ENCODE assay signal across 24 mouse cellular contexts in the genomic region with DNA sequence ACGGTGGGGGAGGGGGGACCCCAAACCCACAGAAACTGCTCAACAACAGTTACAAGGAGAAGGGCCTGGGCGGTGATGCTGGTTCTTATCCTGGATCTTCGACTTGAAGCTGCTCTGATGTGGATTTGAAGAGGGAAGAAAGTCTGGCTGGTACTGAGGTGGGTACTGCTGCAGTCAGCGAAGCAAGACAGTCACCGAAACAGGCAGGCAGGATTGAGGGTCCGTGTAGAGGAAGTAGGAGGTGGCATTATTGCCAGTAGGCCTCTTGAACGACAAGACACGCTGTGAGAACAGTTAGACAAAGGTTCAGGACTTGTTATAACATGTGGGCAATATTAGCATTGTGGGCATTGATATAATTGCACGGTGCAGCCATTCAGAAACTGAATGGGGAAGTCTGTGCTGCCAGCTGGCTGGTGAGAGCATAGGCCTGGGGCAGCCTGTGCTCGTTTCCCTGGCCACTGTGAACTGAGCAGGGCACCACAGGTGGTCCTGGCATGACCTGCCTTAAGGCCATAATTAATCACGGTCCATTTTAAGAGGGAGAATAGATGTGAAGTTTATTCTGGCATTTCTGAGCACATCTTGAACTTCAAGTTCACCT. TPM values are rescaled to one million over a fixed set of nuclear protein-coding genes. Genes with fewer than 3 reads are reported as not detected.
DNase-seq lines count a peak whose midpoint lies in the region; ATAC-seq lines count a peak whose summit lies in the region.
"Had no signal": no experiment of that assay in that cellular context is flagged by ENCODE, and none has a peak within 500 bp of the region (broad histone marks: within the 10 kb centered on the region; RNA-seq: fewer than 3 reads in every experiment).

No protein-coding gene starts in this region.

- ATAC-seq in neural tube, embryonic 12.5 days (ENCODE audit: low FRiP score, low read depth), result 0 out of 2 replicates have a peak, but pooled peaks have one; percentile 33
- ATAC-seq in neural tube, embryonic 15.5 days (ENCODE audit: low FRiP score), result no peak
- ATAC-seq in forebrain, embryonic 15.5 days (replicated peaks), result peak; percentile 51; the same call in 1 of the 2 replicates
- ATAC-seq: intestine, embryonic 15.5 days; liver, embryonic 12.5 days had no signal

- H3K36me3 ChIP-seq in neural tube, embryonic 12.5 days, result no peaks in the 10 kb centered on the region
- no peaks in the 10 kb centered on the region for H3K36me3 ChIP-seq in neural tube, embryonic 15.5 days
- no peaks in the 10 kb centered on the region for H3K36me3 ChIP-seq in forebrain, embryonic 15.5 days
- H3K36me3 ChIP-seq: G1E; hindbrain, embryonic 13.5 days; intestine, embryonic 15.5 days; liver, embryonic 12.5 days; midbrain, embryonic 12.5 days; neural tube, embryonic 13.5 days had no signal

- no peak overlapping the region for H3K4me3 ChIP-seq in neural tube, embryonic 12.5 days
- no peak overlapping the region for H3K4me3 ChIP-seq in neural tube, embryonic 15.5 days (replicated peaks)
- H3K4me3 ChIP-seq in forebrain, embryonic 15.5 days, result no peak overlapping the region
- H3K4me3 ChIP-seq: hindbrain, embryonic 13.5 days; intestine, embryonic 15.5 days; liver, embryonic 12.5 days; midbrain, embryonic 12.5 days; neural tube, embryonic 13.5 days had no signal

- no peak overlapping the region for H3K4me2 ChIP-seq in neural tube, embryonic 12.5 days (replicated peaks)
- H3K4me2 ChIP-seq in neural tube, embryonic 15.5 days, result no peak overlapping the region
- no peak overlapping the region for H3K4me2 ChIP-seq in forebrain, embryonic 15.5 days (replicated peaks)
- H3K4me2 ChIP-seq: hindbrain, embryonic 13.5 days; intestine, embryonic 15.5 days; liver, embryonic 12.5 days; lung, embryonic 14.5 days; midbrain, embryonic 12.5 days; neural tube, embryonic 13.5 days had no signal

- H3K27ac ChIP-seq in neural tube, embryonic 12.5 days, result no peak overlapping the region
- H3K27ac ChIP-seq in neural tube, embryonic 15.5 days (replicated peaks), result no peak overlapping the region
- no peak overlapping the region for H3K27ac ChIP-seq in forebrain, embryonic 15.5 days (replicated peaks)
- H3K27ac ChIP-seq: hindbrain, embryonic 13.5 days; intestine, embryonic 15.5 days; liver, embryonic 12.5 days; midbrain, embryonic 12.5 days; neural tube, embryonic 13.5 days had no signal

- no peak overlapping the region for H3K9ac ChIP-seq in neural tube, embryonic 12.5 days
- H3K9ac ChIP-seq in neural tube, embryonic 15.5 days (replicated peaks), result no peak overlapping the region
- no peak overlapping the region for H3K9ac ChIP-seq in forebrain, embryonic 15.5 days (replicated peaks)
- H3K9ac ChIP-seq: hindbrain, embryonic 13.5 days; intestine, embryonic 15.5 days; liver, embryonic 12.5 days; lung, embryonic 14.5 days; midbrain, embryonic 12.5 days; neural tube, embryonic 13.5 days had no signal

- WGBS in neural tube, embryonic 12.5 days, result 64% methylated on average over 11 of the region's 11 CpGs
- WGBS in neural tube, embryonic 15.5 days, result 63% methylated on average over 11 of the region's 11 CpGs
- 54% methylated on average over 11 of the region's 11 CpGs for WGBS in forebrain, embryonic 15.5 days

- intact Hi-C loops in heart, postnatal 14 days (cut with DNase I), result no loop called here

- H3K27me3 ChIP-seq in neural tube, embryonic 12.5 days (replicated peaks), result no peaks in the 10 kb centered on the region
- no peaks in the 10 kb centered on the region for H3K27me3 ChIP-seq in neural tube, embryonic 15.5 days (replicated peaks)
- H3K27me3 ChIP-seq in forebrain, embryonic 15.5 days, result no peaks in the 10 kb centered on the region
- H3K27me3 ChIP-seq: hindbrain, embryonic 13.5 days; intestine, embryonic 15.5 days; liver, embryonic 12.5 days; midbrain, embryonic 12.5 days; neural tube, embryonic 13.5 days had no signal

- peak; percentile 51 to 58 for DNase-seq in cerebellum, postnatal 10 days
- no peak for DNase-seq in cerebellum, postnatal 36 days
- peak; percentile 66 for DNase-seq in retina, postnatal 1 day
- no peak for DNase-seq in heart, postnatal 14 days
- DNase-seq in lung, postnatal 4 days, result no peak
- DNase-seq: adrenal gland, postnatal 36 days; cerebellum, adult 8-10 months; embryo, embryonic 11 days; gastrocnemius, postnatal 10 days; kidney, adult 9 months; kidney, postnatal 25 days; lung, embryonic 14.5 days had no signal

- H3K4me1 ChIP-seq in neural tube, embryonic 12.5 days, result no peaks in the 10 kb centered on the region
- no peaks in the 10 kb centered on the region for H3K4me1 ChIP-seq in neural tube, embryonic 15.5 days
- H3K4me1 ChIP-seq in forebrain, embryonic 15.5 days, result no peaks in the 10 kb centered on the region
- H3K4me1 ChIP-seq: hindbrain, embryonic 13.5 days; midbrain, embryonic 12.5 days; neural tube, embryonic 13.5 days had no signal

- no peaks in the 10 kb centered on the region for H3K9me3 ChIP-seq in neural tube, embryonic 12.5 days
- no peaks in the 10 kb centered on the region for H3K9me3 ChIP-seq in neural tube, embryonic 15.5 days (replicated peaks)
- no peaks in the 10 kb centered on the region for H3K9me3 ChIP-seq in forebrain, embryonic 15.5 days
- H3K9me3 ChIP-seq: hindbrain, embryonic 13.5 days; intestine, embryonic 15.5 days; liver, embryonic 12.5 days; midbrain, embryonic 12.5 days; neural tube, embryonic 13.5 days had no signal

RNA-seq across cellular contexts. Expression of a gene that starts 4.3 kb away (rescaled TPM):
- not detected in 2 replicates for polyA plus RNA-seq in neural tube, embryonic 12.5 days (2016; fragmentation: Nextera tagmentation; extraction: Ambion mirVana)
- 3.5 and 4.8 TPM in 2 replicates for polyA plus RNA-seq in neural tube, embryonic 15.5 days (2015; fragmentation: Nextera tagmentation; extraction: Ambion mirVana)
- 3.6 and 4.8 TPM in 2 replicates for polyA plus RNA-seq in forebrain, embryonic 15.5 days (2015; fragmentation: Nextera tagmentation; extraction: Ambion mirVana)
- not detected for total RNA-seq in heart, postnatal 14 days (2021)
- total RNA-seq: adrenal gland, postnatal 36 days; gastrocnemius, postnatal 10 days had no signal
- polyA plus RNA-seq: G1E; limb, embryonic 11.5 days; midbrain, embryonic 12.5 days had no signal

RNA-seq across cellular contexts. Expression of a gene that starts 37.6 kb away (rescaled TPM):
- polyA plus RNA-seq in neural tube, embryonic 12.5 days (2016; fragmentation: Nextera tagmentation; extraction: Ambion mirVana), result not detected in 2 replicates
- 0.70 TPM in 1 of 2 replicates, not detected in the other for polyA plus RNA-seq in neural tube, embryonic 15.5 days (2015; fragmentation: Nextera tagmentation; extraction: Ambion mirVana)
- polyA plus RNA-seq in forebrain, embryonic 15.5 days (2015; fragmentation: Nextera tagmentation; extraction: Ambion mirVana), result not detected in 2 replicates
- not detected for total RNA-seq in heart, postnatal 14 days (2021)
- total RNA-seq: adrenal gland, postnatal 36 days; gastrocnemius, postnatal 10 days; left cerebral cortex, adult 18-20 months had no signal
- polyA plus RNA-seq: G1E; heart, postnatal 0 days; hindbrain, embryonic 13.5 days; intestine, embryonic 15.5 days; limb, embryonic 11.5 days; lung, embryonic 14.5 days; midbrain, embryonic 12.5 days; neural tube, embryonic 13.5 days had no signal

RNA-seq across cellular contexts. Expression of a gene that starts 59.2 kb away (rescaled TPM):
- not detected in 2 replicates for polyA plus RNA-seq in neural tube, embryonic 12.5 days (2016; fragmentation: Nextera tagmentation; extraction: Ambion mirVana)
- 0.09 and 0.47 TPM in 2 replicates for polyA plus RNA-seq in neural tube, embryonic 15.5 days (2015; fragmentation: Nextera tagmentation; extraction: Ambion mirVana)
- polyA plus RNA-seq in forebrain, embryonic 15.5 days (2015; fragmentation: Nextera tagmentation; extraction: Ambion mirVana), result 0.14 TPM in 1 of 2 replicates, not detected in the other
- total RNA-seq in heart, postnatal 14 days (2021), result 1 to 10 TPM in 1 of 2 experiments, under 1 TPM in 1; 1.00 to 1.1 TPM
- total RNA-seq: left cerebral cortex, adult 18-20 months had no signal
- polyA plus RNA-seq: G1E; midbrain, embryonic 12.5 days had no signal

Comparison
In these comparisons a context has a peak if more than half of its experiments do, and no peak if none do; other contexts are left out.
1. DNase-seq: peak in cerebellum, postnatal 10 days (2 of 2) and retina, postnatal 1 day (single experiment); none in cerebellum, postnatal 36 days (0 of 2), heart, postnatal 14 days (0 of 2) and lung, postnatal 4 days (0 of 2).